Mouse (Mus musculus) bone marrow macrophage, adult 2 months (primary cell): ENCODE results near the gene Mixl1.

Experiments
- CTCF ChIP-seq: IDR thresholded peaks from 2 replicates; pipeline ENCODE4 v1.5.1; 2012; ENCODE audit warnings: low read depth, mild to moderate bottlenecking, low read length, moderate library complexity
- POLR2A ChIP-seq: IDR thresholded peaks from 2 replicates; pipeline ENCODE4 v1.6.1; 2012; ENCODE audit warnings: mild to moderate bottlenecking, low read depth, low read length, borderline replicate concordance

GRCm38 (mm10) chr1:180719483-180719882 is 22.6 kb upstream of the Mixl1 start:
- no peak for TF ChIP-seq CTCF
- TF ChIP-seq POLR2A, result no peak
